8 mouse cellular contexts compared by ENCODE assay signal in the genomic region with DNA sequence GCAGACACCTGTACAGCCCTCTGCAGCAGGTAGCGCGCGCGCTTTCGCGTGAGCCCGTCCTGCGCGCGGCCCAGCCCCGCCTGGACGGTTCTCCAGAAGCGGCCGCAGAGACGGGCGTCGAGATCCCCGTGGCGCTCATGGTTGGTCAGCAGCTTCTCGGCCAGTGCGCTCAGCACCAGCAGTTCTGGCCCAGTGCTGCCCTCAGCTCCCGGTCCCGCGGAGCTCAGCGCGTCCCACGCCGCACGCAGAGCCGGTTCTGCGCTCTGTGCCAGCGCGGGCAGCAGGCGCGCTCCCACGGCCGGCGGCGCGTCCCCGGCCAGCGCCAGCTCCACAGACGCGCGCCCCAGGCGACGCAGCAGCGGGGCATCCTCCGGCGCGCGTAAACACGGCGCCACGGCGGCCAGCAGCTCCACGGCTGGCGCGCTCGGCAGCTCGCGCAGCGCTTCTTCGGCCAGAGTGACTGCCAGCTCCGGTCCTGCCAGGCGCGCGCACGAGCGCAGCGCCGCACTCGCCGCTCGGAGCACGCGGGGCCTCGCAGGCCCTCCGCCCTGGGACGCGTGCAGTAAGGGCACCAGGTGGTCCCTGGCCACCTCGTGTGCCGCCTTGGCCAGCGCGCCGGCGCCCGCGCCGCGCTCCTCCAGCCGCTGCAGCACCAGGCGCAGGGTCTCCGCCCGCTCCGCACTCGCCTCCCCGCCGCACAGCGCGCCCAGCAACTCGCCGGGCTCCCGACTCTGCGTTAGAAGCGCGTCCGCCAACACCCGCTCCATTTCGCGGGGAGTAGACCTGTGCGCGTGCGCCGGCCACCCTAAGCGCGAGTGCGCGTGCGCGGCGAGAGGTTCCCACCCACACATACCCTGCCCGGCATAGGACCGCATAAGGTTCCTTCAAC. TPM values are rescaled to one million over a fixed set of nuclear protein-coding genes. Genes with fewer than 3 reads are reported as not detected.
DNase-seq lines count a peak whose midpoint lies in the region; ATAC-seq and TF ChIP-seq lines count a peak whose summit lies in the region.

A gene (minus strand): TSS at position 767 of the 889 bp plus-strand sequence.

- no peaks in the 10 kb centered on the region for H3K9me3 ChIP-seq in hindbrain, embryonic 13.5 days

- peak within 1 kb of the TSS; percentile 92 for H3K27ac ChIP-seq in hindbrain, embryonic 13.5 days

- POLR2A ChIA-PET in Patski (lab: Charles Lee) = interaction anchor here (0.6 kb wide), 1 partner anchor 78 kb away, joined by 3 read pairs; no protein-coding TSS in a partner anchor

- peaks cover 15% of the 10 kb centered on the region for H3K36me3 ChIP-seq in hindbrain, embryonic 13.5 days

- no peaks in the 10 kb centered on the region for H3K27me3 ChIP-seq in Patski
- peaks cover 21% of the 10 kb centered on the region for H3K27me3 ChIP-seq in hindbrain, embryonic 13.5 days

- under 1% methylated on average over 110 of the region's 124 CpGs for WGBS in hindbrain, embryonic 13.5 days

- in situ Hi-C loops in Patski (cut with MboI; ENCODE audit: low pct_unique_long_range_greater_than_20kb) = loop anchor here (5.0 kb wide), 1 partner anchor 217 kb away; no protein-coding TSS in a partner anchor

- DNase-seq in Patski (ENCODE audit: low read depth, low spot score) = no peak
- DNase-seq in cerebellum, postnatal 14 days = peak; percentile 95 to 97
- DNase-seq in frontal cortex, postnatal 25 days (ENCODE audit: low spot score in 2 of 2) = peak; percentile 69 to 84
- peak; percentile 91 for DNase-seq in layer of hippocampus, postnatal 14 days (ENCODE audit: low spot score in 2 of 2)
- peak; percentile 94 for DNase-seq in lung, postnatal 10 days
- peak; percentile 90 for DNase-seq in ovary, postnatal 14 days (ENCODE audit: low spot score)
- peak; percentile 86 to 94 for DNase-seq in thymus, postnatal 10 days (ENCODE audit: low spot score in 2 of 2)

- peak; percentile 72 for ATAC-seq in Patski
- peak; percentile 95 for ATAC-seq in hindbrain, embryonic 13.5 days (ENCODE audit: low FRiP score)

- no peak for TF ChIP-seq CTCF in Patski (IDR thresholded peaks at IDR 0.05)

- peak within 1 kb of the TSS; percentile 73 for H3K4me2 ChIP-seq in hindbrain, embryonic 13.5 days

- CTCF ChIA-PET in Patski (lab: Charles Lee) = interaction anchor here (0.8 to 0.9 kb wide), 2 partner anchors 52 to 216 kb away, joined by 3 read pairs; a partner anchor contains a TSS

- peaks cover 23% of the 10 kb centered on the region for H3K4me1 ChIP-seq in hindbrain, embryonic 13.5 days (replicated peaks)

- peak within 1 kb of the TSS; percentile 83 for H3K4me3 ChIP-seq in hindbrain, embryonic 13.5 days

- peak within 1 kb of the TSS; percentile 84 for H3K9ac ChIP-seq in hindbrain, embryonic 13.5 days

RNA-seq across cellular contexts. Expression of the gene that starts here (rescaled TPM):
- polyA plus RNA-seq in Patski (2021) = 8.7 TPM
- 1.5 and 1.6 TPM in 2 replicates for polyA plus RNA-seq in hindbrain, embryonic 13.5 days (2015; fragmentation: Nextera tagmentation; extraction: Ambion mirVana)
- total RNA-seq in layer of hippocampus, postnatal 14 days (2021) = 1 to 10 TPM; 4.0 to 4.7 TPM
